Mouse (Mus musculus) cerebellum, adult 11 months (tissue): ENCODE results near the gene AC124502.3.
A peak's percentile ranks its signal among the peaks of the same experiment; 100 is the strongest.

Source experiments
- DNase-seq: peaks from one replicate; pipeline ENCODE4 v3.0.0; 2022

AC124502.3 gene

GRCm38 (mm10) chr19:5036577-5036976, 2.1 kb upstream of the AC124502.3 start:
- DNase-seq: no peak

DNA sequence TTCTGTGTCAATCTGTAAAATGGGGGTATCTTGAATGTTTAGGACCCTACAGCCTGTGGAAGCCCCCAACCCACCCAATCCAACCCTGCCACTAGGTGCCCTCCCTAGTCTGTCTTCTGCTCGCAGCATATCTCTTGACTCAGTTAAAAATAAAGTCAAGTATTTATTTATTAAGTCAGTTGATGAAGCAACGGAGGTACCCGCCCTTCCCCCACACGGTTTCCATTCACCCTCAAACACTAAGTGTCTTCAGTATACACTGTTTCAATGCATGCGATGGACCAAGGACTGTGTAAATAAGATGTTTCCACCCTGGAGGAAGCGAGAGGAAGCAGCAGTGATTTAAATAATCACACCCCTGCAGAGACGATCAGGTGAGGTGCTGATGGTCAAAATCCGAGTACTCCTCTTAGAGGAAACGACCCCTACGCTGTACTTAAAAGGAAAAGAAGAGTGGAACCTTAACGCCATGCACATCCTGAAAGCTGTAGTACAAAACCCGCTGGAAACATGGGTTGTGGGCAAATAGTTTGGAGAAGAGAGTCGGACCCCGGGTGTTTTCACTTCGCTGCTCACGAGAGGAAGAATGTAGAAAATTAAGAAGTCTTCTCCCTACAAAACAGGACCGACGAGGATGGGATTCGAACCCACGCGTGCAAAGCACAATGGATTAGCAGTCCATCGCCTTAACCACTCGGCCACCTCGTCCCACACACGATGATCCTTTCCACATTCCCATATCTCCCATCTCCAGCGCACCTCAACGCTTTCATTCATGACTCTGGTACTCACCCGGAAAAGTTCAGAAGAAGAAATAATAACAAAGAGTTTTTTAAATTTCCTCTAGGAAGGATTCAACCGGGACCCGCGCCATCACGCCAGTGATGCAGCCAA, 766 bp upstream of the AC124502.3 start:
- peak; percentile 91 for DNase-seq

- DNase-seq: peak; percentile 44
Observed at GRCm38 (mm10) chr19:5039301-5040114, 817 bp downstream of the AC124502.3 start.

DNA sequence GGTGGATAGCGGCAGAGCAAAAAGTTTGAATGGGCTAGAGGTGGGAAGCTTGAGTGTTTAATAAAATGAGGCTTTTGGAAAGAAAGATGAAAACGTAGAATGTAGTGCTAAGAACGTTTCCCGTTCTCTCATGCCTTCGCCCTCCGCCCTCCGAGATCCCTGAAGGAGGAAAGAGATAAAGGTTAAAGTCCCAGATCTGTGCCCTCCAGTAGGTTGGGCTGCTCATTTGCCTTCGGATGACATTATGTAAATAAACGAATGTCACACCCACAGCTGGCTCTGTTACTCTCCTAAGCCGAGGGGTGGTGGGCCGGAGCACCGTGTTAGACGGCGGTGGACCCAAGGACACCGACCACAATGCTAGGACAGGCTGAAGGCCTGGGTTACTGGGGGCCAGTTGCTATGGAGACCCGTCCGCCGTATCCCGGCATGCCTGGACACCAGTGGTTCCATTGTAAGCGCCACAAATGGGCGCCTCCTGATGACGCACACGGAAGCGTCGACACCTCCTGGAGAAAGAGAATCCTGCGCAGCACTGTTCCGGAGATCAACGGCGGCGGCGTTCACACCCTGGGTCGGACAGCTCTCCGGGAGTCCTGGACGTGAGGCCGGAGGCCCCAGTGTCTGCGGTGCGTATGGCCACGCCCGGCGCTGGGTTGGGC, 2.3 kb downstream of the AC124502.3 start, which contains the start of gene Brms1:
Gene Brms1, plus strand, starts transcription at position 493 of the 662 bp plus-strand sequence.
- peak; percentile 81 for DNase-seq

GRCm38 (mm10) chr19:5041588-5041987, 2.9 kb downstream of the AC124502.3 start:
- DNase-seq: no peak

DNA sequence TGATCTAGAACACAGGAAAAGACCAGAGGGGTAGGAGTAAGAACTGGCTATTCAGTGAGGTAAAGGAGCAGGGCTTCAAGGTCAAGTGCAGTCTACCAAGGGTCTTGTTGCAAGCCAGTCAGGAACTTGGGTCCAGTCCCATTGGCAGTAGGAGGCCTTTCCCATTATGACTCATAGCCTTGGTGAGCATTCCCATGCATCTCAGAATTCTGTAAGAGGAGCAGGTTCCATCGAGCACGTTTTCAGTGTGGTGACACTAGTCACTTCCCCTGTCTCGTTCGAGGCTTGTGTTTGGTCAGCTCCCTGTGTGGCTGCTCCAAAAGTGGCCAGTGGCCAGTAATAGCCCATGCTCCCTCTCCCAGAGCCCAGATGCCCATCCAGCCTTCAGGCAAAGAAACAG, 6.8 kb downstream of the AC124502.3 start:
- no peak for DNase-seq

- no peak for DNase-seq
Observed at GRCm38 (mm10) chr19:5048138-5049056, 9.7 kb downstream of the AC124502.3 start.

- DNase-seq: no peak
Observed at GRCm38 (mm10) chr19:5049325-5049724, 10.6 kb downstream of the AC124502.3 start.

GRCm38 (mm10) chr19:5050047-5050905, 11.6 kb downstream of the AC124502.3 start, which contains the start of gene Rin1:
Gene Rin1 (plus strand): TSS chr19:5050481.
- DNase-seq: no peak

DNA sequence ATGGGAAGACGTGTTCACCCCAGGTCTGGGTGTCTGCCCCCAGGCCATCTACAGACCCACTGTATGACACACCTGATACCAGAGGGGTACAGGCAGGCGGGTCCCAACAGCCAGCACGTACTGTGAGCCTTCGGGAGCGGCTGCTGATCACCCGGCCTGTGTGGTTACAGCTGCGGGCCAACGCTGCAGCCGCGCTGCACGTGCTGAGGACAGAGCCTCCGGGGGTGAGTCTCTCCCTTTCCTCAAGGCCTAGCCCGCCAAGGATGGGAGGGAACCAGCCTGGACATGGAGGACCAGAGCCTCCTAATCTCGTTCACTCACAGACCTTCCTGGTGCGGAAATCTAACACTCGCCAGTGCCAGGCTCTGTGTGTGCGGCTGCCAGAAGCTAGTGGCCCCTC, 12.3 kb downstream of the AC124502.3 start:
- DNase-seq: no peak

DNA sequence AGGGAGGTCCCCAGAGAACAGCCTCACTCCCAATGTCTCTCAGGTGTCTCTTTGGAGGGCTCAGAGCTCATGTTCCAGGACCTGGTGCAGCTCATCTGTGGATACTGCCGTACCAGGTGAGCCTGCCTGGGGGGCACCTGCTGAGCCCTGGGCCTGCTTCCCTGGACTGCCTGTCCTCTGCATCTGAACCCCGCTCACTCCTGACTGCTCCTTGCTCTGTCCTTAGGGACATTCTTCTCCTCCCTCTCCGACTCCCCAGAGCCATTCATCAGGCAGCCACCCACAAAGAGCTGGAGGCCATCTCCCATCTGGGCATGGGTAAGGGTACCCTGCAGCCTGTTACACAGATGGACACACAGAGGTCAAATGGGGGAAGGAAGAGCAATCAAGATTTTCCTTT, 12.8 kb downstream of the AC124502.3 start:
- no peak for DNase-seq

DNA sequence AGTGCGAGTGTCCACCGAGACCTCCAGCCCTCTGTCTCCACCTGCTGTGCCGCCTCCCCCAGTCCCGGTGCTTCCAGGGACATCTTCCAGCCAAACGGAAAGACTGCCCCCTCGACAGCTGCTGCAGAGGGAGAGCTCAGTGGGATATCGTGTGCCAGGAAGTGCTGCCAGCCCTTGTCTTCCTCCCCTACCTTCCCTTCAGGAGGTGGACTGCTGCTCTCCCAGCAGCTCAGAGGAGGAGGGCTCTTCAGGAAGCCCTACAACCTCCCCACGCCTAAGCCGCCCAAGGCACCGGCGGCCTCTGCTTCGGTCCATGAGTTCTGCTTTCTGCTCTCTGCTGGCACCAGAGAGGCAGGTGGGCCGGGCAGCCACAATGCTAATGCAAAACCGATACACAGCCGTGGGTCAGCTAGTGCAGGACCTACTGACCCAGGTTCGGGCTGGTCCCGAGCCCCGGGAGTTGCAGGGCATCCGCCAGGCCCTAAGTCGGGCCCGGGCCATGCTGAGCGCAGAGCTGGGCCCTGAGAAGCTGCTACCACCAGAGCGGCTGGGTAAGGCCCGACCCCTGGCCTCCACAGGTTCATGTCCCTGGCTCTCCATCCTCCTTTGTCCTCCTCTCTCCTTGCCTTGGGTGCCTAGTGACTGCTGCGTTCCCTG, 13.6 kb downstream of the AC124502.3 start:
- peak; percentile 52 for DNase-seq

- peak; percentile 72 for DNase-seq
Observed at GRCm38 (mm10) chr19:5052853-5053252, 14.2 kb downstream of the AC124502.3 start.

DNA sequence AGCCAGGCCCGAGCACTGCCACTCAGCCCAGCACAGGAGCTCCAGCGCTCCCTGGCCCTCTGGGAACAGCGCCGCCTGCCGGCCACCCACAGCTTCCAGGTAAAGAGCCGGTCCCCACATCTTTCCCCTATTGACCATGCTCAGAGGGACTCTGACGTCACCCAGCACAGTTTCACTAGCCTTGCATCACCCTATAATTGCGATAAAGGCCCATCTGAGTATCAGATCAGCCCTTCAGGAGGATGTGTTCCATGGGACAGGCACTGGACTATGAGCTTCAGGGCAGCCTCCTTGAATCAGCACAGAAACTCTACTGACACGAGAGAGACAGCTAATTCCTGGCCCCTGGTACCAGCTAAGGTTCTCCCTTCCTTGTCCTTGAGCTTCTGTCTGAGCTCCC, 15.2 kb downstream of the AC124502.3 start:
- DNase-seq: peak; percentile 75

DNA sequence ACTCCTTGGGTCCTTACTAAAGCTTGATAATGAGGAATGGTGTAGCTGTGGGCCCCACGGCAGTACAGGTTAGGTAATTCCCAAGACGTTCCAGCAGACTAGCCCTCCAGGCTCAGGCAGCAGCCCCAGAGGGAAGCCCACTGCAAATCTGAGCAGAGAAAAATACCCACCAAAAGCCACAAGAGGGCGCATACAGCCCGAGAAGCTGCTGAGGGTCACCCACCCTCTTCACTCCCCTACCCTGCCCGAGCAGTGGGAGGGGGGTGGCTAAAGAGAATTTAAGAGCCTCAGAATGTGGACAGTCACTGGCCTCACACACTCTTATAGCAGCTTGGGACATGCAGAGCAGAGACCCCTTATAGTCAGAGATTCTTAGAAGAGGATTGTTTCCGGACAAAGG, 17.6 kb downstream of the AC124502.3 start:
- no peak for DNase-seq

DNA sequence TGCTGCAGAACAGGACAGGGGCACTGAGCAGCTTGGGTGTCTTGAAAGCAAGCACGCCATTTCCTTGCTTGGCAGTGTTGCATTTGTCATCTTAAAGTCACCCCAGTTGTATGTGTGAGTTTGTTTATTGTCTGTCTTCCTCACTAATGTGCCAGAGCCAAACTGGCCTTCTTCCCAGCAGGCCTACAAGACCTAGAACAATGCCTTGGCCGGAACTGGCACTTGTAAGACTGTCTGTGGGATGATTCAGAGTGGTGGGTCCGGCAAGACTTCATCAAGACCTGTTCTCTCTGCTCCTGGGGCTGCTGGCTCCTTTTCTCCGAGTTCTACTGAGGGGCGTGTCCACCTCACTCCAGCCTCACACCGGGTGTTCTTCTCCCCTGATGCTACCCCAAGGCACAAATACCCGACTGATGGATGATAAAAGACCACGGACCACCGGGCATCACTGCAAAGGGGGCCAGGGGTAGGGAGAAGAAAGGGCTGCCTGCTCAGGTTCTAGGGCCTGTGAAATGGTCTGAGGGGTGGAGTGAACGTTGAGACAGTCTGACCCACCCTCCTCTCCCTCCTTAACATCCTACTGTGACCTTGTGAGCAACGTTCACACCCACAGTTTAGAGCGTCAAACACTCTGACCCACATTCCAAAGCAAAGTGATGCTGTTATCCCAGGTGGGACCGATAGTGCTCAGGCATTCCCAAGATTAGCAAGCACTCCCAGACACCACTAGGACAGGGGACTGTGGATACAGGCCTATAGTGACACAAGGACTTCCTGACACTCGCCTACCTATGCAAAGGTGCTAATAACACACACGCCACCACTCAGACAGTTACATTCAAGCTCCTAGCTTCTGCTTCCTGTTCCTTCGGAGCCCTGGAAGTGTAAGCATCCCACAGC, 19.4 kb downstream of the AC124502.3 start:
- DNase-seq: no peak

- no peak for DNase-seq
Observed at GRCm38 (mm10) chr19:5058801-5059771, 20.4 kb downstream of the AC124502.3 start.
